Mouse (Mus musculus) CH12.LX (cell line): ENCODE results near the gene Proca1. TPM values are rescaled to one million over a fixed set of nuclear protein-coding genes. Genes with fewer than 3 reads are reported as not detected.

Experiments used
- DNase-seq: peaks from one replicate; pipeline ENCODE4 v3.0.0-alpha.2; 2013; ENCODE audit errors: extremely low read depth
- H3K27ac ChIP-seq: 2 replicates; pipeline ENCODE4 v1.5.1; 2012; ENCODE audit warnings: low read depth, mild to moderate bottlenecking, control low read depth, moderate library complexity; ENCODE audit not compliant: insufficient read depth
- H3K27me3 ChIP-seq: replicated peaks from 2 replicates; pipeline ENCODE3; 2012; ENCODE audit warnings: inconsistent platforms
- H3K36me3 ChIP-seq, 2 experiments: replicated peaks in 1 of 2; 2 replicates each; pipeline versions ENCODE3 to v1.6.1; 2012; ENCODE audit warnings: inconsistent platforms in 1 of 2, low read length in 1 of 2, mild to moderate bottlenecking in 1 of 2, mixed read lengths in 1 of 2, moderate library complexity in 1 of 2; ENCODE audit not compliant: control insufficient read depth in 1 of 2, insufficient read depth in 1 of 2
- H3K4me1 ChIP-seq, 2 experiments: 2 replicates each; pipeline ENCODE4 v1.6.1; 2012; ENCODE audit warnings: inconsistent platforms in 1 of 2, moderate library complexity in 1 of 2; ENCODE audit not compliant: insufficient read depth in 2 of 2, control insufficient read depth in 1 of 2
- H3K4me2 ChIP-seq: 2 replicates; pipeline ENCODE4 v1.6.1; 2012; ENCODE audit warnings: low read depth, mild to moderate bottlenecking, control low read depth; ENCODE audit not compliant: poor library complexity, insufficient read depth, severe bottlenecking
- H3K4me3 ChIP-seq, 3 experiments: fragments of 150-350 bp in 1 of 3; sonication (generic) in 1 of 3; replicated peaks in 1 of 3; 2 replicates each; pipeline versions ENCODE3 to v1.5.1; 2011 to 2012; ENCODE audit warnings: low read depth in 2 of 3, low read length in 2 of 3, mild to moderate bottlenecking in 2 of 3, moderate library complexity in 2 of 3, control low read depth in 1 of 3, improper control_type of control experiment in 1 of 3, inconsistent platforms in 1 of 3, mixed read lengths in 1 of 3; ENCODE audit not compliant: poor library complexity in 1 of 3
- H3K79me2 ChIP-seq: replicated peaks from 2 replicates; pipeline ENCODE4 v1.6.1; 2012; ENCODE audit warnings: mild to moderate bottlenecking, moderate library complexity; ENCODE audit not compliant: control insufficient read depth, poor library complexity, insufficient read depth, severe bottlenecking; ENCODE audit errors: extremely low read depth
- H3K9ac ChIP-seq: 2 replicates; pipeline ENCODE4 v1.6.1; 2012; ENCODE audit warnings: low read depth, mild to moderate bottlenecking, control low read depth, moderate library complexity; ENCODE audit not compliant: insufficient read depth
- H3K9me3 ChIP-seq: replicated peaks from 2 replicates; pipeline ENCODE3; 2012; ENCODE audit warnings: low read length, inconsistent platforms, mixed read lengths
- CTCF ChIP-seq, 2 experiments: IDR thresholded peaks in 1 of 2; conservative IDR thresholded peaks in 1 of 2; 2 replicates each; pipeline ENCODE4 v1.5.1; 2011 to 2012; ENCODE audit warnings: low read depth in 2 of 2, low read length in 2 of 2, improper control_type of control experiment in 1 of 2, inconsistent platforms in 1 of 2, mild to moderate bottlenecking in 1 of 2, moderate library complexity in 1 of 2
- E2F4 ChIP-seq: IDR thresholded peaks from 2 replicates; pipeline ENCODE4 v1.6.1; 2011; ENCODE audit warnings: low read depth, low read length, improper control_type of control experiment; ENCODE audit not compliant: insufficient replicate concordance
- EP300 ChIP-seq: IDR thresholded peaks from 2 replicates; pipeline ENCODE4 v1.6.1; 2011; ENCODE audit warnings: low read length, improper control_type of control experiment
- GABPA ChIP-seq: IDR thresholded peaks from 2 replicates; pipeline ENCODE4 v1.6.1; 2012; ENCODE audit warnings: low read depth, low read length, improper control_type of control experiment, inconsistent platforms; ENCODE audit not compliant: insufficient replicate concordance
- IRF4 ChIP-seq: IDR thresholded peaks from 2 replicates; pipeline ENCODE4 v1.6.1; 2014; ENCODE audit warnings: low read depth, mild to moderate bottlenecking, inconsistent platforms, low read length, improper control_type of control experiment
- JUN ChIP-seq: IDR thresholded peaks from 2 replicates; pipeline ENCODE4 v1.6.1; 2011; ENCODE audit warnings: low read depth, mild to moderate bottlenecking, low read length, improper control_type of control experiment, moderate library complexity; ENCODE audit not compliant: insufficient read depth
- MAX ChIP-seq: IDR thresholded peaks from 2 replicates; pipeline ENCODE4 v1.6.1; 2011; ENCODE audit warnings: low read length, improper control_type of control experiment
- MEF2A ChIP-seq: IDR thresholded peaks from 2 replicates; pipeline ENCODE4 v1.6.1; 2014; ENCODE audit warnings: low read depth, mild to moderate bottlenecking, inconsistent platforms, low read length, improper control_type of control experiment, borderline replicate concordance
- NRF1 ChIP-seq: IDR thresholded peaks from 2 replicates; pipeline ENCODE4 v1.6.1; 2014; ENCODE audit warnings: low read depth, mild to moderate bottlenecking, inconsistent platforms, low read length, improper control_type of control experiment, moderate library complexity
- PAX5 ChIP-seq: IDR thresholded peaks from 2 replicates; pipeline ENCODE4 v1.6.1; 2012; ENCODE audit warnings: low read length, inconsistent platforms, mixed read lengths
- POLR2A ChIP-seq: IDR thresholded peaks from 2 replicates; pipeline ENCODE4 v1.6.1; 2011; ENCODE audit warnings: low read depth, mild to moderate bottlenecking, improper control_type of control experiment, low read length
- POLR2AphosphoS2 ChIP-seq: IDR thresholded peaks from 2 replicates; pipeline ENCODE4 v1.6.1; 2011; ENCODE audit warnings: low read depth, low read length, improper control_type of control experiment
- RAD21 ChIP-seq: IDR thresholded peaks from 2 replicates; pipeline ENCODE4 v1.6.1; 2011; ENCODE audit warnings: low read depth, mild to moderate bottlenecking, low read length, improper control_type of control experiment, moderate library complexity
- TCF12 ChIP-seq: IDR thresholded peaks from 2 replicates; pipeline ENCODE4 v1.6.1; 2014; ENCODE audit warnings: low read depth, mild to moderate bottlenecking, inconsistent platforms, low read length, improper control_type of control experiment
- ZNF384 ChIP-seq: IDR thresholded peaks from 2 replicates; pipeline ENCODE4 v1.6.1; 2012; ENCODE audit warnings: low read depth, low read length, improper control_type of control experiment, inconsistent platforms
- dilution Hi-C: fragments of 300-500 bp; cut with MboI; formaldehyde crosslinking; loops from 2 replicates; pipeline ENCODE4 v1.14.3; 2020; ENCODE audit warnings: low sequenced_read_pairs; ENCODE audit not compliant: extremely low pct_unique_long_range_greater_than_20kb, extremely low pct_ligation_motif_present
- in situ Hi-C: fragments of 300-500 bp; cut with MboI; formaldehyde crosslinking; loops from 3 replicates; pipeline ENCODE4 v1.14.3; 2019; ENCODE audit warnings: low sequenced_read_pairs, low pct_ligation_motif_present, low pct_unique_long_range_greater_than_20kb, mixed read lengths
- polyA plus RNA-seq: library from polyadenylated mRNA; unstranded; fragments of >175 nt; gene quantifications from 2 replicates; pipeline ENCODE4 v1.2.1, GENCODE M21; 2012; ENCODE audit warnings: low read depth; ENCODE audit not compliant: insufficient read length
- total RNA-seq, 2 experiments: library from RNA; depleted of rRNA; stranded (reverse); fragments of 300-350 nt in 1 of 2; fragments of >200 nt in 1 of 2; gene quantifications; 2 replicates each; pipeline ENCODE4 v1.2.3; 2012 to 2014

Proca1 gene
- total and polyA plus RNA-seq, 3 experiments, result 0.40 TPM; not detected in 2

DNA sequence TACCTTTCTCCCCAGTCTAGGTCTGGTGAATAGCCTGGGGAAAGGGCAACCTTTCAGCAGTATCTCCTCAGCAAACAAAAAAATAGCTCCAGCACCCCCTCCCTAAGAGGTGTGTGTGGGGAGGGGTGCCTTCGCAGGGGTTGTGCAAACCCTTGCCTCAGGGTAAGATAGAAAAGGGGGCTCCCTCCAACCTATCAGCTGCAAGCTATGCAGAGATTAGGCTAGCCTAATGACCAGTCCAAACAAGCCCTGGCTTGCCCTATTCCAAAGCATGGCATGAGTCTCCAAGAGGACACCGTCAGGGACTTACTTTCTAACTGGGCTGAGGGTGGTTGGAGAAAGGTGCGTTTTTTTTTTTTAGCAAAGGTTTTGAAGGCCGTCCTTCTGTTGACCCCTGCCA is 27.0 kb upstream of the Proca1 start:
- dilution Hi-C loops (no loop called here), in situ Hi-C loops (no loop called here)
- Histone ChIP-seq H3K27ac (no peak overlapping the region), H3K27me3 (no peaks in the 10 kb centered on the region), H3K9ac (no peak overlapping the region), H3K36me3 (peaks cover 11 to 37% of the 10 kb centered on the region in 2 experiments), H3K4me2 (no peak overlapping the region), H3K4me1 (peaks cover 28 to 63% of the 10 kb centered on the region in 2 experiments), H3K9me3 (peaks cover 2% of the 10 kb centered on the region), H3K79me2 (peaks cover 33% of the 10 kb centered on the region), H3K4me3 (no peak overlapping the region)
- no peak for DNase-seq
- TF ChIP-seq POLR2AphosphoS2, result no peak
- no peak for TF ChIP-seq CTCF (conservative IDR thresholded peaks at IDR 0.05 in 1 of 2, IDR thresholded peaks at IDR 0.05 in 1 of 2; ENCODE audit: low read depth in 2 of 2, low read length in 2 of 2)
- TF ChIP-seq IRF4, result no peak
- no peak for TF ChIP-seq NRF1
- TF ChIP-seq PAX5, result no peak
- TF ChIP-seq GABPA, result no peak
- no peak for TF ChIP-seq MAX
- TF ChIP-seq JUN, result no peak
- no peak for TF ChIP-seq RAD21
- no peak for TF ChIP-seq EP300
- TF ChIP-seq E2F4, result no peak

DNA sequence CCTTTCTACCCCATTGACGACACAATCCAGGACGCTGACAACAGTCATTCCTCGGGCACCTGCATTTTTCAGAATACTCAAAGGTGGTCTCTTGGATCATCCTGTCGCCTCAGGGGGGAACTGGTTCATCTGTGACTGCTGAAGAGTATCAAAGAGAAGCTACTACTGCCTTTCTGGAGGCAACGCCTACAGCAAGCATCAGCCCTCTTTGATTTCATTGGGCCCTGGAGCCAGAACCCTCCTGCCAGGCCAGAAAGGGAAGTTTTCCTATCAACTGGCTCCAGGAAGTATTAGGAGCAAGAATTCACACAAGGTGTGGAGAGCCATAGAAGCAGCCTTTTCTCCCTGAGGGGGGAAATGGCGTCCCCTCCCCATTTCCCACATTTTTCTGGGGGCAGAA is 26.6 kb upstream of the Proca1 start:
- Histone ChIP-seq H3K9me3 (peaks cover 2% of the 10 kb centered on the region), H3K27me3 (no peaks in the 10 kb centered on the region), H3K79me2 (peaks cover 33% of the 10 kb centered on the region), H3K36me3 (peaks cover 6 to 34% of the 10 kb centered on the region in 2 experiments), H3K4me3 (no peak overlapping the region)
- dilution Hi-C loops, result no loop called here
- no peak for DNase-seq
- TF ChIP-seq MAX, result no peak
- no peak for TF ChIP-seq TCF12
- no peak for TF ChIP-seq POLR2A
- TF ChIP-seq ZNF384, result no peak
- no peak for TF ChIP-seq MEF2A
- TF ChIP-seq, all 38 proteins: peak for 0
- peaks cover 27 to 60% of the 10 kb centered on the region in 2 experiments for H3K4me1 ChIP-seq
- H3K4me2 ChIP-seq, result no peak overlapping the region
- no peak overlapping the region for H3K9ac ChIP-seq
- no peak overlapping the region for H3K27ac ChIP-seq
- in situ Hi-C loops, result no loop called here
